Mouse (Mus musculus) myocyte (in vitro differentiated cells): ENCODE data around the gene Tspan9.

ENCODE experiments used
- POLR2A ChIP-seq: IDR thresholded peaks from one replicate; pipeline ENCODE4 v1.6.1; 2011; ENCODE audit warnings: low read depth, mild to moderate bottlenecking, control low read depth, moderate library complexity; ENCODE audit not compliant: insufficient read length
- POLR2AphosphoS2 ChIP-seq: IDR thresholded peaks from one replicate; pipeline ENCODE4 v1.6.1; 2011; ENCODE audit warnings: low read depth, control low read depth; ENCODE audit not compliant: insufficient read length

- TF ChIP-seq POLR2A (no peak), POLR2AphosphoS2 (no peak)
Measured at GRCm38 (mm10) chr6:128090985-128091832, 52.2 kb downstream of the Tspan9 start.
